Mouse (Mus musculus) gastrocnemius, postnatal 25 days (tissue): ENCODE data around the gene Utp4. TPM values are rescaled to one million over a fixed set of nuclear protein-coding genes. Genes with fewer than 3 reads are reported as not detected.
"Not testable (repeated sequence)": the region's sequence is repeated elsewhere in the genome, so short reads cannot be mapped to it uniquely, and the experiment has no call there.

Experiments used
- DNase-seq: peaks from one replicate; pipeline ENCODE4 v3.0.0; 2022
- long read RNA-seq, 2 experiments: library from polyadenylated mRNA; stranded (forward); transcript quantifications; one replicate each; pipeline ENCODE4 v2.0.0; 2021
- total RNA-seq, 2 experiments: library from RNA; stranded (reverse); gene quantifications; 1 replicate in 1 of 2; 2 replicates in 1 of 2; pipeline ENCODE4 v1.2.3; 2021

Gene Utp4
- 10 to 100 TPM; 18.0 to 20.0 TPM for total RNA-seq
- long read RNA-seq, experiment 1, transcript Utp4-201 (17 exons, 2,232 nt), result major isoform, 11 of 21 reads
- long read RNA-seq, experiment 1, partial matches to known transcripts, result 6 of 21 reads
- long read RNA-seq, experiment 1, other reads (novel, unspliced or antisense), result 4 of 21 reads
- long read RNA-seq, experiment 2, transcript Utp4-201 (17 exons, 2,232 nt), result major isoform, 27 of 35 reads
- long read RNA-seq, experiment 2, partial matches to known transcripts, result 2 of 35 reads
- long read RNA-seq, experiment 2, other reads (novel, unspliced or antisense), result 6 of 35 reads

- DNase-seq, result peak; percentile 86
These were observed at the start of gene Utp4 for GRCm38 (mm10) chr8:106893481-106894156. Gene Utp4 (plus strand): TSS chr8:106893636.

- DNase-seq, result no peak
These were observed 43.4 kb upstream of the Utp4 start for GRCm38 (mm10) chr8:106850034-106850433.

GRCm38 (mm10) chr8:106854534-106855241 lies 38.7 kb upstream of the Utp4 start:
- DNase-seq, result no peak

GRCm38 (mm10) chr8:106855242-106855562 lies 38.2 kb upstream of the Utp4 start:
- no peak for DNase-seq

GRCm38 (mm10) chr8:106862845-106863244 lies 30.6 kb upstream of the Utp4 start:
- DNase-seq, result no peak

GRCm38 (mm10) chr8:106865354-106865753 lies 28.1 kb upstream of the Utp4 start:
- no peak for DNase-seq

GRCm38 (mm10) chr8:106870051-106870450 lies 23.4 kb upstream of the Utp4 start, which contains the start of gene Has3:
Gene Has3 (plus strand): TSS chr8:106870242.
- DNase-seq, result no peak

GRCm38 (mm10) chr8:106870537-106871327 lies 22.7 kb upstream of the Utp4 start:
- DNase-seq, result peak; percentile 54

- DNase-seq, result no peak
These were observed 22.0 kb upstream of the Utp4 start for GRCm38 (mm10) chr8:106871328-106871926.

GRCm38 (mm10) chr8:106871931-106872371 lies 21.5 kb upstream of the Utp4 start:
- peak; percentile 60 for DNase-seq

GRCm38 (mm10) chr8:106872454-106873034 lies 20.9 kb upstream of the Utp4 start:
- no peak for DNase-seq

- DNase-seq, result no peak
These were observed 13.2 kb upstream of the Utp4 start for GRCm38 (mm10) chr8:106880121-106880707.

- not testable (repeated sequence) for DNase-seq
These were observed 9.3 kb upstream of the Utp4 start for GRCm38 (mm10) chr8:106884094-106884493.

- not testable (repeated sequence) for DNase-seq
These were observed 8.5 kb upstream of the Utp4 start for GRCm38 (mm10) chr8:106884826-106885400.

- peak; percentile 40 for DNase-seq
These were observed 5.9 kb upstream of the Utp4 start for GRCm38 (mm10) chr8:106887336-106888189.

GRCm38 (mm10) chr8:106888803-106889202 lies 4.6 kb upstream of the Utp4 start:
- no peak for DNase-seq

GRCm38 (mm10) chr8:106892210-106892805 lies 1.1 kb upstream of the Utp4 start:
- no peak for DNase-seq

- DNase-seq, result peak; percentile 50
These were observed 507 bp upstream of the Utp4 start for GRCm38 (mm10) chr8:106892806-106893451.

- DNase-seq, result no peak
These were observed 6.0 kb downstream of the Utp4 start for GRCm38 (mm10) chr8:106899473-106899872.
